Mouse (Mus musculus): ENCODE measurements around the gene Klhdc4.
A peak's percentile ranks its signal among the peaks of the same experiment; 100 is the strongest.

Gene Klhdc4

GRCm38 (mm10) chr8:121849303-121849702 lies 19.9 kb upstream of the Klhdc4 start:
- DNase-seq, result no peak

- no peak for DNase-seq
Measured at GRCm38 (mm10) chr8:121848495-121848894, 19.1 kb upstream of the Klhdc4 start.

DNA sequence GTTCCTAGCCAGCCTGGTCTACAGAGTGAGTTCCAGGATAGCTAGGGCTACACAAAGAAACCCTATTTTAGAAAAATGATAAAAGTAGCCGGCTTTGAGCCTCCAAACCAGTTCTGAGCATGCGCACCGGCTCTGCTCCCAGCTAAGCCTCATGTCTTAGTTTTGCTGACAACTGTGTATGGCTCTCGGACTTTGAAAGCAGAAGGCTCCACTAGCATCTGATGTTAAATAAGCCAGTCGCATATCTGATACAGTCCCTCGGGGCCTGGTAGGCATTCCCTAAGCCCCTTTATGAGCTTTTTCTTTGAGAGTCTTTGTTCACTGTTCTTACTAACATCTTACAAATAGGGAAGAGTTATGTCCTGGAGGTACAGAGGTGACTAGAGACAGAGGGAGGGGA lies 18.6 kb upstream of the Klhdc4 start:
- no peak for DNase-seq

DNA sequence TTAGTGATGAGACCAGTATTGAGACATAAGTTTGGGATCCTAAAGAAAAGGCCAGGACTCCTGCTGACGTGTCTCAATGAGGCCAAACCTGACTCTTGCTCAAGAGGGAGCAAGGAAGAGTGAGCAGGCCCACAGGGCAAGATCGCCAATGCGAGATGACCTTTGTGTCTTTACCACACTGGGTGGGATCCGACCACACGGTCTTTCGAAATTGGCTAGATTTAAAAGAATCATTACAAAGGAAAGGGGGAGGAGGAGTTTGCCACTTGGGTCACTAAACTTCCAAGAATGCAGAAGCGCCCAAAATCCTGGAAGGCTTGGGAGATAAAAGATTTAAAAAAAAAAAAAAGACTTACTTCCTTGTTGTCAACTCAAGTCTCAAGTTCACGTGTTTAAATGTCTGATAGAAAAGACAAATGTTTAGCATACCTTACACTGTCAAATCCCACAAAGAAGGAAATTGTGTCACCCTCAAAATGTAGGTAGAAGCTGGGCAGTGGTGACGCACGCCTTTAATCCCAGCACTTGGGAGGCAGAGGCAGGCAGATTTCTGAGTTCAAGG lies 18.0 kb upstream of the Klhdc4 start:
- no peak for DNase-seq

DNA sequence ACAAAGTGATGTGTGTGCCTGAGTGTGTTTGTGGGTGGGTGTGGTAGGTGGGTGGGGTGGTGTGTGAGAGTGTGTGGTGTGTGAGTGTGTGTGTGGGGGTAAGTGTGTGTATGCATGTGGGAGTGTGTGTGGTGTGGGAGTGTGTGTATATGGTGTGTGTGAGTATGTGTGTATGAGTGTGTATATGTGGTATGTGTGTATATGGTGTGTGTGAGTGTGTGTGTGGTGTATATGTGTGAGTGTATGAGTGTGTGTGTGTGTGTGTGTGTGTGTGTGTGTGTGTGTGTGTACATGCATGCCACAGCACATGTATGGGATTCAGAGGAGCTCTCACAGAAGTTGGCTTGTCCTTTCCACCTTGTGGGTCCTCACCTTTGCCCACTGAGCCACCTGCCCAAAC lies 17.4 kb upstream of the Klhdc4 start:
- DNase-seq, result no peak

DNA sequence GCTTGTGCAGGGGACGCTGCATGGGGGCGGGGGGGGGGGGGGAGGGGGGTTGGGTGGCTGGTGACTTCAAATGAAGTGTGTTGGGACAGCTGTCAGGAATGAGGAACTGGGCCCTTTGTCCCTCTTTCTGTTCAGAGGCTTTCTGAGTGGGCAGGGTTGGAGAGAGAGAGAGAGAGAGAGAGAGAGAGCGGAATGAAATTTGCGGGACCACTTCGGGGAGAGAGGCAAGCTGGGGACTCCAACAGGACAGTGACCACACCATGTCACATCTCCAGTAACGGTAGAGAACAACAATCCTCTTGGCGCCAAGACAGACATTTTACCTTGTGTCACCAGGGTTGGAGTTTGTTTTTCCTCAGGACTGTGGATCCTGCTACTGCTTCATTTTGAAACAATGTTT lies 15.4 kb upstream of the Klhdc4 start:
- no peak for DNase-seq

DNA sequence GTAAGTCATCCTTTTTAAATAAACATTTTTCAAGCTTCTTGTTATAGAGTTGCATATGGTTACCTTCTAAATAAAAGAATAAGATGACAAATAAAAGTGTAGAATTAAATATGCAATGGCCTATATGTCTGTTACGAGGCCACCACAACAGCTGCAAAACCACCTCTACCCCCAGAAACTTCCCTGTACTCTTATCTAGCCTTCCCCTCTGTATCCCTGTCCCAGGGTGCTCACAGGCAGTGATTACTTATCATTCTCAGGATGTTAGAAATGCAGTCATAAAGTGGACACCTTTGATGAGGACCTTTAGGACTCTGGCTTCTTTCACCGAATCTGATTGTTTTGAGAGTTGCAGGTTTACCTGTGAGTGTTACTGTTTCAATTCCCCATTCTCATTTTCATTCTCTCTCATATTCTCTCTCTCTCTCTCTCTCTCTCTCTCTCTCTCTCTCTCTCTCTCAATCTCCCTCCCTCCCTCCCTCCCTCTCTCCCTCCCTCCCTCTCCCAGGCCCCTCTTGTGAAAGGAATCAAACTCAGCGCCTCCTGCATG lies 13.9 kb upstream of the Klhdc4 start:
- no peak for DNase-seq

- DNase-seq, result no peak
Measured at GRCm38 (mm10) chr8:121842064-121842955, 12.9 kb upstream of the Klhdc4 start.

DNA sequence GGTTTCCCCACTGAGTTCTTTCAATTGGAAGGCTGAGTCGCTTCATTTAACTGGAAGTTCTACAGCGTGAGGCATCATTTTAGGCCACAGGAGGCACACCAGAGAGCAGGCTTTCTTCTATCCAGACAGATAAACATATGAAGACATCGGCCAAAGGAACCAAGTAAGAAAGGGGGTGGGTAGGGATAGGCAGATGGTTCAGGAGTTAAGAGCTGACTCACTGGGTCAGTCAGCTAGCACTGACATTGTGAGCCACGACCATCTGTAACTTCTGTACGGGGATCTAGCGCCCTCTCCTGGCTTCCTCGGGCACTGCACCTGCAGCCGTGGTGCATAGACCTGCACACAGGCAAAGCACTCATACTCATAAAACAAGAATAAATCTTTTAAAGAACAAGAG lies 11.9 kb upstream of the Klhdc4 start:
- peak in 1 of 2 experiments; percentile 13 for DNase-seq

DNA sequence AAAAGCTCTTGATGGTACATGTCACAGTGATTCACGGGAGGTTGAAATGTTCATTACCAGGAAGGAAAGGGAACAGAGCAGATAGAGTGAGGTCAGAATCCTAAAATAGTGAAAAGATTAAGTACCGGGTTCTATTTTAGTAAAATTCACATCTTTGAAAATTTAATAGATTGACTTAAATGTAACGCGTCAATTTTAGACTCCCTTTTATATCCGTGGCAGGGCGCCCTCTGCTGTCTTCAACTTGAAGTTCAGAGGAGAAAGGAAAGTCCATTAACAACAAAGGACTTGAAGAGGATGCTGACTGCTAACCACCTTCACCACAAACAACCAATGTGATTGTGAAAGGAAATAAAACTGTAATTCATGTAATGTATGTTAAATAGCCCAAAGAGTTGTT lies 3.1 kb upstream of the Klhdc4 start:
- peak; percentile 21 to 25 for DNase-seq

- DNase-seq, result no peak
Measured at GRCm38 (mm10) chr8:121832061-121832460, 2.7 kb upstream of the Klhdc4 start.

- no peak for DNase-seq
Measured at GRCm38 (mm10) chr8:121829777-121830362, 501 bp upstream of the Klhdc4 start.

DNA sequence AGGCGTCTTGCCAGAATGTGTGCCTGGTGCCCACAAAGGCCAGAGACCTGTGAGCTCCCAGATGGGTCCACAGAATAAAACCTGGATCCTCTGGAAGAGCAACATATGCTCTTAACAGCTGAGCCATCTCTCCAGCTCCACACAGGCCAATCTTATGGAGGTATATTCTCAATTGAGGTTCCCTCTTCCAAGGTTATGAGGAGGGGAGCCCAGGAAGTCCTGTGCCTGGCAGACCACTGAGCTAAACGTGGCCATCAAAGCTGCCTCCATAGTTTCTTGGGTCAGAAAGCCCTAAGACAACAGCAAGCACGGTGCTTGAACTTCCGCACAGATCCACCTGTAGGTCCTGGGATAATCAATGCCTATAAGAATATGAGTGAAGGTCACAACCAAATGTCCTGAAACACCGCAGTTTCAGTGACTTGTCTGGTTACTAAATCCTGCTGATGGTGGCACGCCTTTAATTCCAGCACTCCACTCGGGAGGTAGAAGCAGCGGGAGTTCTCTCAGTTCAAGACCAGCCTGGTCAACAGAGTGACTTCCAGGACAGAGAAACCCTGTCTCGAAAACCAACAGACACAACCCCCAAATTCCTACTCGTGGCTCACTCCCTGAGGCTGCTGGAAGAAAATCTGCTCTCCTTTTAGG lies 869 bp downstream of the Klhdc4 start:
- no peak for DNase-seq

GRCm38 (mm10) chr8:121827726-121828125 lies 1.6 kb downstream of the Klhdc4 start:
- DNase-seq, result no peak

DNA sequence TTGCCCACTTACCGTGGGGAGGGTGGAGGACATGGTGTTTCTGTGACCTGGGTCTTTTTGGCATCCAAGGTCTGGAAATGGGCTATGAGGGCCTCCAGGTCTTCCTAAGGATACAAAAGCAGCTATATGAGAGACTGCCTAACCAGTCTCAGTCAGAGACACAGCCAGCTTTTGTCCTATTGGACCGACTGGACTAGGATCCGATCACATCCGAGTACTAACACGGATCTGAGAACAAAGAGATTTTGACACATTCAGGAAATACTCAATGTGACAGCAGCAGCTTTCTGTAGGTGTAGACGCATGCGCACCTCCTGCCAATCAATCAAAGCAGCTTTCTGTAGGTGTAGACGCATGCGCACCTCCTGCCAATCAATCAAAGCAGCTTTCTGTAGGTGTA lies 7.6 kb downstream of the Klhdc4 start:
- DNase-seq, result no peak

DNA sequence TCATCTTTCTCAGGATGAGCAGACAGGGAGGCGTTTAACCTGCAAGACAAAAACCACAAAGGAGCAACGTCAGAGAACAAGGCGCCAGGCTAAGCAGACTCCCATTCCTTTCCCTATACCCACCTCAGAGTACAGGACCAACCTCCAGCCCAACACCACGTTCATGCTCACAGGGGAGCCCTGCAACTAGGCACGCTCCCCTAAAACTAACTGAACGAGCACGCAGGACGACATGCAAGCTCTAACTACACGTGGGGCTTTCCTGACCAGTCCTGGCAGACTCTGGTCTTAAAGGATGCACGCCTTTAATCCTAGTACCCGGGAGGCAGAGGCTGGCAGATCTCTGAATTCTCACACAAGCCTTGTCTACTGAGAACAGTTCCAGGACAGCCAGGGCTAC lies 8.0 kb downstream of the Klhdc4 start:
- DNase-seq, result no peak

- DNase-seq, result no peak
Measured at GRCm38 (mm10) chr8:121820840-121821239, 8.5 kb downstream of the Klhdc4 start.

DNA sequence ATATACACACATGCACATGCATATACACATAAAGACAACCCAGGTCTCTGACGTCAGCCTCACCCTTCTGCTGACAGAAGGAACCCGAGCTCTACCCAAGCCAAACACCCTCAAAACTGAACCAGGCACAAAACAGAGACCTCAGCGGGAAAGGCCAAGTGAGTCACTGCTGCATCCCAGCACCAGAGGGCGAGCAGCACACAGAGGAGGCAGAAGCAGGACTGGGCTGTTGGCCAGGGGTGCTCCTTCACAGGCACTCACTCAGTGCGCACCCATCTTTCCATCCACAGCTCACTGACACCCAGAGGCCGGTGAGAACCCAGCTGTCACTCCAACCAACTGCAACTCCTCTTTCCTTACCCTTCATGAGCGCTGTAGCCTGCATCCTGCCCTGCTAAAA lies 11.1 kb downstream of the Klhdc4 start:
- DNase-seq, result no peak

- DNase-seq, result no peak
Measured at GRCm38 (mm10) chr8:121811931-121812570, 17.3 kb downstream of the Klhdc4 start.

DNA sequence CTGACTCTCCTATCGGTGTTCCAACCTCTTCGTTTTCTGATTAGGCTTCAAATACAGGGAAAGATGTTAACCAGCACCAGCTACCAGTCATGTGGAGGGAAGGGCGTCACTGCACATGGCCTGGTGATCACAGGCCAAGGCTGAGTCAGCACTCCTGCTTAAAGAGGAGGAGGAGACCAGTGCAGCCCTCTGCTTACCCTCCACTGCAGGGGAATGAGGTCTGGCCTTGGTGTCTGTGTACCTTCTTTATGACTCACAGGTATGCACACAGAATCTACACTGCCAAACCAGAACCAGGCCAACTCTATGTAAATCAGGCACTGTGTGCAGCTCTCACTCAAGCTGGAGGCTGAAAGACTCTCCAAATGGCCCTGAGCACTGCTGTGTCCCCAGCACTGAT lies 17.9 kb downstream of the Klhdc4 start:
- no peak for DNase-seq

- DNase-seq, result no peak
Measured at GRCm38 (mm10) chr8:121809524-121810155, 19.7 kb downstream of the Klhdc4 start.

- DNase-seq, result no peak
Measured at GRCm38 (mm10) chr8:121808032-121808431, 21.3 kb downstream of the Klhdc4 start.
